Mouse (Mus musculus): ENCODE measurements around the gene Cxcl14. TPM values are rescaled to one million over a fixed set of nuclear protein-coding genes. Genes with fewer than 3 reads are reported as not detected.

Cxcl14 gene
- polyA plus RNA-seq, 1 experiment = 45.4 TPM

- DNase-seq (ENCODE audit: low read depth) = no peak
These were observed 7.1 kb downstream of the Cxcl14 start for GRCm38 (mm10) chr13:56289261-56289660.

- no peak for DNase-seq (ENCODE audit: low read depth)
These were observed 7.8 kb downstream of the Cxcl14 start for GRCm38 (mm10) chr13:56288601-56289000.

- no peak for DNase-seq (ENCODE audit: low read depth)
These were observed 9.3 kb downstream of the Cxcl14 start for GRCm38 (mm10) chr13:56287091-56287490.

DNA sequence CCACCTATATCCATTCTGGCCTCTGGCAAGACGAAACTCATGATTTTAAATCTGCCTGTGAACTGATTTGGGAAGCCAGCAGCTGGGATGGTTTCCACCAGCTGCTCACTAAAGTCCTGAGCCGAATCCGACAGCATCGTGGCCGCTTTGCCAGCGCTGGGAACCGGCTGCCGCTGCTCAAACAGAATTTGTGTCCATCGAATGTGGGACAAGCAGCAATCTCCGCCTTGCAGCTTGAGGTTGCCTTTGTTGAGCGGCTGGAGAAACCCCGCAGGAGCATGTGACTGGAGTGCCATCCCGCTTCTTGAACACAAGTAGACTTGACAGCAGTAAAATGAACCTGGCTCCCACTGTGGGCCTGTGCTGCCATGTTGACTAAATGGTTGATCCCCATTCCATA is 13.0 kb downstream of the Cxcl14 start:
- DNase-seq (ENCODE audit: low read depth) = no peak

- DNase-seq (ENCODE audit: low read depth) = no peak
These were observed 16.0 kb downstream of the Cxcl14 start for GRCm38 (mm10) chr13:56280356-56280755.

DNA sequence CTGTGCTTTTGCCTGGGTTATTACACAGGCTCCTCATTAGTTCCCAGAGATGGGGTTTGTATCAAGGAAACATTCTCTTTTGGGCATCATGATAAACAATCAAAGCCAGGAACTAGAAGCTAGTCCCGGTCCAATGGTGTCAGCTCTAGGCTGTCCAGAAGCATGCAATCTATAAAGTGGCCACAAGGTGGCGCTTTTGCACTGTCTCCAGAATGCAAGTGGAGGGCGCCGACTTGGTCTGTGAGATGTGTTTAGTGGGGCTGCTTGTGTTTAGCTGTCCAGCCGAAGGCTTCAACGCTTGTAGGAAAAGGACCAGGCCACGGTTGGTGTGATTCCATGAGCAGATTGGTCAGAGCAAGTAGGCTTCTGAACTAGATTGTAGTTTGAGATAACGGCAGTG is 16.9 kb downstream of the Cxcl14 start:
- DNase-seq (ENCODE audit: low read depth) = no peak

DNA sequence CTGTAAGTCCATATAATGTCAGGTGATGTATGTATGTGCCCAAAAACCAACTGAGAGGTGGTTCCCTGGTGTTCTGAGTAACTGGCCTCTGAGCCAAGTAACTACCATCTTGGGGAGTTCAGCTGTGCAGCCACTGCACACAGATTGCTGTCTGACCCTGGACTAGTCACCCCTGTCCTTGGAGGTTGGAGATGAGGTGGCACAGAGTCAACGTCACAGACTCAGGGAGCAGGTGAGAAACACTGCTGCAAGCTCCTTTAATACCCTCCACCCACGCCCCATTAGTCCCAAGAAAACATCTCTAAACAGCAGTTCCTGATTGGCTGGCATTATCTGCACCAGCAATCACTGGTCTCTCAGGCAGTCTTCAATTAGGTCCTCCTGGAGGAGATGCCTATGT is 21.2 kb downstream of the Cxcl14 start:
- DNase-seq (ENCODE audit: low read depth) = no peak

DNA sequence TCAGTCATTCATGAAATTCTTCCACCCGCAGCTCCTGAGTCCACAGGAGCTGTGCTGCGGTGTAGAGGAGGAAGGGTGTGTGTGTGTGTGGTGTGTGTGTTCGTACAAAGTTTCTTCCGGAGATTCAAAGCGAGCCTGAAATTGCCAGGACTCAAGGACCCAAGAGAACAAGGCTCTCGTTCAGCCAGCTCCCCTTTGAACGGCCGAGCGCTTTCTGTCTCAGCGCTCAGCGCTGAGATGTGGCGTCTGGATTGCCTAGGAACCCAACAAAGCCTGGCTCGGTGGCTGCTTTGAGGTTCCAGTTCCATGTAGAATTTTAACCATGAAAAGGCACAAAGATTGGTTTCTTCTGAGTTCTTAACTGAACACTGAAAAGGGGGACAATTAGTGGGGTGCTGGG is 26.2 kb downstream of the Cxcl14 start:
- DNase-seq (ENCODE audit: low read depth) = no peak

GRCm38 (mm10) chr13:56267396-56267795 is 29.0 kb downstream of the Cxcl14 start:
- no peak for DNase-seq (ENCODE audit: low read depth)

DNA sequence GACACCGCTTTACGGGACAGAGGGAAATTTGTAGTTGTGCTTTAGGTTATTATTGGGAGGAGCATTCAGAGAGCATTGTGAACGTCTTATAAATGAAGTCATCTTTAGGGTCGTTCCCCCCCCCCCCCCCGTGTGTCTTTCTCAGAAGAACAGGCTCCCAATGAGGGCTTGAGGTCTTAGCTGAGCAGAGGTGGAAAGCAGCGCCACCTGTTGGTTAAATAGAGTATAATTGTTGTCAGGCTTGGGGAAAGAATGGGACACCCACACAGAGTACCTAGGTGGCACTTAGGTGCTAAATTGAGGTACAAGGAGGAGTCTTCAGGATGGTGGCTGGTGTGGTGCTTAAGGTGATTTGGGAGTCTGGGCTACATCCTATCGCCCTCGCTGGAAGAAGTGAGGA is 29.9 kb downstream of the Cxcl14 start:
- no peak for DNase-seq (ENCODE audit: low read depth)

DNA sequence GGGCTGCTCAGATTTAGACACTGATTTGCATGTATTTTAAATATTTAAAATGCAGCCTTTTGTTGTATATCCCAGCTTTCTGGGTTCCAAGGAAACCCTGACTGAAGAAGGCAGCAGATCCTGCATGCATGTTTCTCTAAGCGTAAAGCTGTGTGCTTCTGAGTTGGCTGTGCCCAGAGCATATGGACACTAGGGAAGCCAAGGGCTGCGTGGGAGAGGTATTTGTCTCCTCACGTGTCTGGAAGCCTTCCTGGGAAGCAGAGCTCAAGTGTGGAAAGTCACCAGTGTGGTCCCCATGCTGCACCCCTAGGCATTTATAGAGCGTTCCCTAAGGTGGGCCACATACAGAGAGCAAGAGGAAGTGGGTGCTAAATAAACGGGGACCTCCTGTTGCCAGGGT is 30.7 kb downstream of the Cxcl14 start:
- DNase-seq (ENCODE audit: low read depth) = no peak

GRCm38 (mm10) chr13:56262269-56262668 is 34.1 kb downstream of the Cxcl14 start:
- DNase-seq (ENCODE audit: low read depth) = no peak

DNA sequence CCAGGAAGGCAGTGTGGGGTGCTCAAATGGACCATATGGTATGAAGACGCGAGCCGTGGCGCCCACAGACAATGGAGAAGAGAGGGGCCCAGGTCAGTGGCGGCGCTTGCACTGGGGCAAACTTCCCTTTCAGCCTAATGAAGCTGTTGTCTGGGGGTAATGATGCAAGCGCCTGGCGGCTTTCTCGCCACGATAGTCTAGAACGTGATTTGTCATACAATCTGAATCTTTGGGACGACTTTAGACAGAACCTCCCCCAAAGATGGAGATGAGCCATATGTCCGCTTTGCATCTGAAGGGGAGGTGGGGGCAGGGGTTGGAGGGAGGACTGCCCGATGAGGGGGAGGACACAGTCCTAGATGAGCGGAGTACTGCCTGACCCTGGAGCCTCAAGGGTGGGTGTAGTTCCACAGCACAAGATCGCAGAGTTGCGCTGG is 36.0 kb downstream of the Cxcl14 start:
- no peak for DNase-seq (ENCODE audit: low read depth)

GRCm38 (mm10) chr13:56259926-56260250 is 36.5 kb downstream of the Cxcl14 start:
- no peak for DNase-seq (ENCODE audit: low read depth)

DNA sequence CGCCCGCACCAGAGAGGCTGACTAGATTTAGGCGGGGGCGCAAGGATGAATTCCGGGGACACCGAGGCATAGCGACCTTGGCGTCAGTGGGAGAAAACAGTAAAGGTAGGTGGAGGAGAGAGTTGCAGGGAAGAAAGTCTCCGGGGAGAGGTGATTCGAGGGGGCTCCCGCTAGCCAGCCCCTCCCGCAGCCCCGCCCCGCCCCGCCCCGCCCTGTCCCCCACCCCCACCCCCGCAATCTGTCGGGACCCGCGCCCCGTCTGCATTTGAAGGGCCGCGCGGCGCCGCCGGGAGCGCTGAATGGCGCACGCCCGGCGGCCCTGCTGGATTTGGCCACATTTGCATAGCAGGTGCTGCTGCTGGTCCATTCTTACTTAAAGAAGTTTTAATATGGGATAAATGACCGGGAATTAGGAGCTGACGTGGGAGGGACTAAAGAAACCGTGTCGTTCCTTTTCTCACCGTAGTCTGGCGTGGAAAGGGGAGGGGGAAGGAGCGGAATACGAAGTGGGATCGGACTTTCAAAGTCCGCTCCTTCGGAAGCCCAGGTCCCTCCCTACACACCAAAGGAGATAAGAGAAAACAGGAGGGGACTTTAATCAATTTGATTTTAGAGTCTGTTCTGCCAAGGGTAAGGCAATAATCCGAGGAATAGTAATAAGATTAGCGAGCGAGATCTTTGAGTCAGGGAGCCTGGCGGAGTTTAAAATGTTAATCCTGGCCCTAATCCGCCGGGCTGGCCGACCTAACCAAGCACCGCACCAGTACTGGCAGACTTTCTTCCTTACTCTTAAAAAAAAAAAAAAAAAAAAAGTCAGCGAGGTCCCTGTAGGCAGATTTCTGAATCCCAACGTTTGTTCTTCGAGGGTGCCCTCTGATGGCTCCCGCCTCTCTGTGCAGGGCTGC is 37.1 kb downstream of the Cxcl14 start:
- DNase-seq (ENCODE audit: low read depth) = no peak

DNA sequence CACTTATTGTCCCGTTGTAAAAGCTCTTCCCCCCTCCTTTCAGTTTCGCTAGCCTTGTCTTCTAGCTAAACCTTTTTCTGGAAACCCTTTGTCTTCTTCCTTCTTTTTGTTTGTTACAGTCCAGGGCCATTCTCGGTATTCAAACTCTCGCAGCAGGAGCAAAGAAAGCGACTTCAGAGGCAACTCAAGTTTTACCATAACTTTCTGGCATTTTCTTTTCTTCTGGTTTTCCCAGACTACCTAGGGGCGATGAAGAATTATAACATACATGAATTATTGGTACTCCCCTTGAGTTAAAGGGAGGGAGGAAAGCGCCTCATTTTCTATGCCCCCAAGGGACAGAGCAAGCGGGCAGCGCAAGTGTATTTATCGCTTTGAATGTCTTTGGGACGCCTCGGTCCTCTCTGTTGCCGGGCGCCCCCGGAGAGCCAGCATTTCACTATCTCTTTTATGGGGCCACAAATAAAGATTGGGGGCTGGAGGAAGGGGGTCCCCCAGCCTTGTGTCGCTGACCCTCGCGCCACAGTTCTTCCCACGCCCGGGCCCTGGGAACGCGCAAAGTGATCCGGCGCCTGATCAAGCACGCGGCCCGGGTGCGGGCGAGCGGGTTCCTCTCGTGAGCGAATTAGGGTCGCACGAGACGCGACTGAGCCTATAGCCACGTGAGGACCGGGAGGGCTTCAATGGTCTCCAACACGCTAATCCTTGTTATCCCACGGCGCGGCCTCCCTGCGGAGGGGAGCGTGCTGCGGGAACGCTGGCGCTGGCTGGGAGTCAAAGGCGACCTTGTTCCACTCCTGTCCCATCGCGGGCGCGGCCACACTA is 37.9 kb downstream of the Cxcl14 start:
- no peak for DNase-seq (ENCODE audit: low read depth)

DNA sequence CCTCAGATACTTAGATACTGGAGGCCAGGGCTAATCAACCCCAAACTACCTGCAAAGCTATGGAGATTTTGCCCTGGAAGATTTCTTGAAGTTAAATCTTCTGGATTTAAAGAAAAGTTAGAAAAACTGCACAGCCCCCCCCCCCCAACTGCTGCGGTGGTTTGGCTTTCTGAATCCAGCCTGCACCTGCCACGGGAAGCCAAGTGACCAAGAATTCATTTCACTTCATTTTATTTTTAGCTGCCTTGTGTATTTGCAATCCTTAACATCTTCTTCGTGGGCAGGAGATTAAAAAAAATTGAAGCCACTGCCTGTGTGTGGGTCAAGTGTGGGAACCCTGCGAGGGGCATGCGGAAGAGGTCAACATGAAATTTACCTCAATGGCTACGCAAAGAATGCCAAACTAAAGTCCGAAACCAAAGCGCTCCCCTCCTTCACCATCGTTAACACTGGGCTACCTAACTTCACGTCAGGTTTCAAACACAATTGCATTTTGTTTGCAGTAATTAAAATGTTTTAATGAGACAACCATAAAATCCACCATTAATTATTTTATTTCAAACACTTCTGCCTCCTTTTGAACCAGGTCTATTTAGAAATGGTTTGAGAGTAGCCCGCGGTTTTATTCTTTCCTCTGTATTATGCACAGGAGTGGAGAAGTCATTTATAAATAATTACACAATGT is 38.7 kb downstream of the Cxcl14 start:
- no peak for DNase-seq (ENCODE audit: low read depth)

GRCm38 (mm10) chr13:56256716-56257299 is 39.5 kb downstream of the Cxcl14 start:
- no peak for DNase-seq (ENCODE audit: low read depth)

- no peak for DNase-seq (ENCODE audit: low read depth)
These were observed 43.0 kb downstream of the Cxcl14 start for GRCm38 (mm10) chr13:56253379-56253778.

- DNase-seq (ENCODE audit: low read depth) = no peak
These were observed 43.6 kb downstream of the Cxcl14 start for GRCm38 (mm10) chr13:56252783-56253182.

DNA sequence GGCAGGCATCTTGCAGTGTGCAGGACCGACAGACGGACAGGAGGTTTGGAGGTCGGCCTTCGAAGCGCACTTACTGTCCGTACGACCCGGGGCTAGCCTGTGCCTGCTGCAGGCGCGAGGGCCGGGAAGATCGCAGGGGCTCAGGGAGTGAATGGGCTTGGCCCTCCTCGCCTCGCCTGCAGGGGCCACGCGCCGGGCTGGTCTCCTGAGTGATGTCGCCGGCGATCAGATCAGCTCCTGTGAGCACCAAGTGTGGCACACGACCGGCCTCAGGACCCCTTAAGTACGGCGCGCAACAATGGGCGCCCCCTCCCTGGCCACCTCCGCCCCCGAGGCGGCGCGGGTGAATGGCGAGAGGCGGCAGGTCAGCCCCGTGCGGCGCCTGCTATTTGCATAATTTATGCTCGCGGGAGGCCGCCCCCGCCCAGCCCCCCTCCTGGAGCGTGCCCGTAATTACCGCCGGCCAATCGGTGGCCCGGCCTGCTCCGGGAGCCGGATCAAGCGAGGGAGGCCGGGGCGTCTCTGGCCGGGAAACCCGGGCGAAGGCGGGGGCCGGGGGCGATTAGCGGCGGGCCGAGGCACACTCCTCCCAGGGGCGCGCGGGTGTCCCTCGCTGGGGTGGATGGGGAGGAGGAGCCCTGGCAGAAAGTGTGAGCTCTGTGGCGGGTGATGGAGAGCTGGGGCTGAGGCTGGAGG is 44.3 kb downstream of the Cxcl14 start, which contains the start of gene Neurog1:
Gene Neurog1 (minus strand): TSS at position 240 of the 696 bp plus-strand sequence.
- DNase-seq (ENCODE audit: low read depth) = no peak
